Mouse (Mus musculus) neutrophil, adult 83 days (primary cell): ENCODE measurements around the gene Mycl. TPM values are rescaled to one million over a fixed set of nuclear protein-coding genes. Genes with fewer than 3 reads are reported as not detected.

Source experiments
- total RNA-seq, 2 experiments: library from RNA; stranded (reverse); gene quantifications; one replicate each; pipeline ENCODE4 v1.2.4; 2023

Mycl gene
- 1 to 10 TPM in 1 of 2 experiments, under 1 TPM in 1; 0.66 to 1.1 TPM for total RNA-seq

DNA sequence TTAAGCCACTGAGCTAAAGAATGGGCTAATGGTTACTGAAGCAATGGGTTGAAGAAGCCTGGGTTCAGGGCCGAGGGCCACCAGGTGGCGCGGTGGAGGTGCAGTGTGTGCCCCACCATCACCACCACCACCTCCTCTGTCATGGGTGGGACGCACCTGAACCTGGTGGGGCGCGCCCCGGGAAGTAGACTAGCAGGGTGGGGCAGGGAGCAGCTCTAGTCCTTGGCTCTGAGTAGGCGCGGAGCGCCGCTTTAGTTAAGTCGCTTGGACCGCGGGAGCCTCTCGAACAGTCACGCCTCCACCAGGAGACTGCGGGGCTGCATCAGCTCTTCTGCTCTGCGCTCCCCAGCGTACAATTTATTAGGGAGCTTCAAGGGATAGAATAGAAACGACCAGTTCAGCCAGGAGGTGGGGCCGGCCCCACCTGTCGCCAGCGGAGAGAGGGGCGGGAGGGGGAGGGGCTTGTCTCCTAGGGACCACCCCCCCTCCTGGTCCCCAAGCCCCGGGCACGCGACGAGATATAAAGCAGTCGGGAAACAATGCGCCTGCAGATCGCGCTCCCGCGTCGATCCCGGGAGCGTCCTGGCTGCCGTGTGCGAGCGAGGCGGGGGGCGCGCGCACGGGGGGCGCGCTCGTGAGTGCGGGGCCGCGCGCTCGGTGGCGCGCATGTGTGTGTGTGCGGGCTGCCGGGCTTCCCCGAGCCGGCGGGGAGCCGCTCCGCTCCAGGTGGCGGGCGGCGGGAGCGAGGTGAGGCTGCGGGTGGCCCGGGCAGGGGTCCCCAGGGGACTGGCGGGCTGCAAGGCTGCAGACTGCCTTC is at the start of gene Mycl:
Gene Mycl, plus strand, starts transcription at position 249 of the 817 bp plus-strand sequence.

DNA sequence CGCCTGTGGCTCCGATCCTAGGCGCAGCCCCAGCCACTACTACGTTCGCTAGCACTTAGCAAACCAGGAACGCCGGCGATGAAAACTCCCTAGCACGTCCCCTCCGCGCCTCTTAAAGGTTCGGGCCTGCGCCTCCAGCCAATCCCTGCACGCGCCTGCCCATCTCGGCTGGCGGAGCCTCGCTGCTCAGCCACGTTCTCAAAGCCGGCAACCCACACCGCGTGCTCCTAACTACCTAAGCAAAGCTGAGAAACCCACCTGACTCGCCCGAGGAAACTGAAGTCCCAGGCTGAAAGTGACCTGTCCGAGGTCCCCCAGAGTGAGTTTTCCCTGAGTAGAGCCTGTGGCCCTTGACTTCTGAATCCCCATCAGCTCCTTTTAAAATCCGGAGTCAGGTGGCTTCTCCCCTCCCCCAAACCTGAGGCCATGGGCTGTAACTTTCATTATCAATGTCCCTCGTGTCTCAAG is 34.3 kb upstream of the Mycl start, which contains the start of gene Mfsd2a:
Gene Mfsd2a, minus strand, starts transcription at position 89 of the 468 bp plus-strand sequence.

DNA sequence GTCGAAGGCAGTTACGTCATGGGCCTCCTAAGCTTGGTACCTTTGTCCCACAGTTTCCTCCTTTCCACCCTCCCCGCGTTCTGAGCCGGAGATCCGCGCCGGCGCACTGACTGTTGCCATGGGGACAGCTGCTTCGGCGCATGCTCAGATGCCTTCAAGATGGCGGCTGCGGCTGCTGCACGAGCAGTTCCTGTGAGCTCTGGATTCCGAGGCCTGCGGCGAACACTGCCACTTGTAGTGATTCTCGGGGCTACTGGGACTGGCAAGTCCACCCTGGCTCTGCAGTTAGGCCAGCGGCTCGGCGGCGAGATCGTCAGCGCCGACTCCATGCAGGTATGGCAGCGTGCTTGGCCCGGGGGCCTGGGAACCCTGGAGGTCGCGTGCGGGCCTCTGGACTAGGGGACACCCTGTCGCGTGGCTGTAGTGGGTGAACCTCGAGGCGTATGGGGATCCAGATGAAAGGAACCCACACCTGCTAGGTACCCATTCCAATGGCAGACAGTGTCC is 21.1 kb downstream of the Mycl start, which contains the start of gene Trit1:
Gene Trit1, plus strand, starts transcription at position 147 of the 507 bp plus-strand sequence.

Other genes with a start within 250 kb of the Mycl start
- gene Ppt1, start 159.4 kb upstream of the Mycl start, total RNA-seq: 10 to 100 TPM; 44.2 to 54.7 TPM
- gene Cap1, start 109.6 kb upstream of the Mycl start, total RNA-seq: 100 to 1,000 TPM; 798 to 872 TPM
- not detected for gene Mfsd2a, start 34.5 kb upstream of the Mycl start, total RNA-seq
- gene Trit1, start 20.9 kb downstream of the Mycl start, total RNA-seq: 1 to 10 TPM; 4.9 to 5.8 TPM
- gene Bmp8b, start 109.5 kb downstream of the Mycl start, total RNA-seq: under 1 TPM in 1 of 2 experiments, not detected in 1; 0.26 TPM
- not detected for gene Oxct2b, start 120.6 kb downstream of the Mycl start, total RNA-seq
- gene Ppie, start 144.3 kb downstream of the Mycl start, total RNA-seq: 10 to 100 TPM; 20.6 to 21.8 TPM
- not detected for gene Hpcal4, start 187.6 kb downstream of the Mycl start, total RNA-seq
- gene Nt5c1a, start 205.9 kb downstream of the Mycl start, total RNA-seq: not detected
- gene Heyl, start 237.9 kb downstream of the Mycl start, total RNA-seq: not detected